Mouse (Mus musculus) heart, embryonic 13.5 days (tissue): ENCODE measurements around the gene Tldc1. TPM values are rescaled to one million over a fixed set of nuclear protein-coding genes. Genes with fewer than 3 reads are reported as not detected.
A peak's percentile ranks its signal among the peaks of the same experiment; 100 is the strongest.

Experiments
- ATAC-seq: fragments of 200-750 bp; cut with Nextera tagmentation; 2 replicates; pipeline ENCODE4 v1.8.0; 2017; ENCODE audit warnings: moderate TSS enrichment; ENCODE audit not compliant: insufficient number of reproducible peaks, low FRiP score, low TSS enrichment; ENCODE audit errors: extremely low read depth
- H3K27ac ChIP-seq: fragments of 300-500 bp; sonication (generic); replicated peaks from 2 replicates; pipeline ENCODE4 v1.5.1; 2015; ENCODE audit warnings: moderate library complexity, mild to moderate bottlenecking, inconsistent platforms
- H3K27me3 ChIP-seq: fragments of 300-500 bp; sonication (generic); replicated peaks from 2 replicates; pipeline ENCODE4 v1.6.1; 2015; ENCODE audit warnings: mild to moderate bottlenecking, inconsistent platforms
- H3K36me3 ChIP-seq: fragments of 300-500 bp; sonication (generic); 2 replicates; pipeline ENCODE4 v1.6.1; 2015; ENCODE audit warnings: mild to moderate bottlenecking, inconsistent platforms
- H3K4me1 ChIP-seq: fragments of 300-500 bp; sonication (generic); 2 replicates; pipeline ENCODE4 v1.6.1; 2015; ENCODE audit warnings: inconsistent platforms
- H3K4me2 ChIP-seq: fragments of 300-500 bp; sonication (generic); 2 replicates; pipeline ENCODE4 v1.6.1; 2015; ENCODE audit warnings: inconsistent platforms, mild to moderate bottlenecking, moderate library complexity
- H3K4me3 ChIP-seq: fragments of 300-500 bp; sonication (generic); 2 replicates; pipeline ENCODE4 v1.5.1; 2015; ENCODE audit warnings: moderate library complexity, mild to moderate bottlenecking, inconsistent platforms
- H3K9ac ChIP-seq: fragments of 300-500 bp; sonication (generic); 2 replicates; pipeline ENCODE4 v1.6.1; 2015; ENCODE audit warnings: inconsistent platforms, mild to moderate bottlenecking, moderate library complexity
- H3K9me3 ChIP-seq: fragments of 300-500 bp; sonication (generic); 2 replicates; pipeline ENCODE4 v1.6.1; 2016; ENCODE audit warnings: inconsistent platforms
- WGBS: fragments of 180-500 bp; shearing (Covaris S2); methylation state at CpG from one replicate; pipeline ENCODE4 v1.1.7; 2015; ENCODE audit warnings: mixed read lengths; 5-methylcytosine and 5-hydroxymethylcytosine counted together
- polyA plus RNA-seq: library from polyadenylated mRNA; unstranded; fragments of >200 nt; fragmentation: Nextera tagmentation; extraction: Ambion mirVana; gene quantifications from 2 replicates; pipeline ENCODE4 v1.2.1, GENCODE M21; 2015

Tldc1 gene
- polyA plus RNA-seq: 14.3 and 14.6 TPM in 2 replicates

DNA sequence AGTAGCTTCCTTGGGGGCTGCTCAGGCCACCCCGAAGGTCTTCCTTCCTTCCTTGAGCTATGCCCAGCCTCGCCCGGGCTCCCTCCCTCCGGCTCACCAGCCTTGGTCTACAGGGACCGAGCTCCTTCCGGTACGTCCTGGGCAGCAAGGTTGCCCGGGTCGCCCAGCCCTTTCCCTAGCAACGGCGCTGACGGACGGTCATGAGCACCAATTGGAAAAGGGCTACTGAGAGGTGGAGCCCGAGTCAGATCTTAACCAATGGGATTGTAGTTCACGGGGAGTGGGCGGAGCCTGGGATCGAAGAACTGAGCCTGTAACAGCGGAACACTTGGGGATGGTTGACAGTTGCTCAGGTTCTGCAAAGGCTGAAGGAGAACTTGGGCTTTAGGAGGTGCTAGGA is at the start of gene Tldc1:
Gene Tldc1, minus strand, starts transcription at position 154 of the 400 bp plus-strand sequence.
- Histone ChIP-seq H3K9me3 (no peaks in the 10 kb centered on the region), H3K4me2 (peak within 1 kb of the TSS; percentile 96), H3K27me3 (peaks cover 7% of the 10 kb centered on the region), H3K36me3 (no peaks in the 10 kb centered on the region; the same call in 1 of the 2 replicates), H3K4me1 (peaks cover 21% of the 10 kb centered on the region), H3K4me3 (peak within 1 kb of the TSS; percentile 68), H3K9ac (peak within 1 kb of the TSS; percentile 89), H3K27ac (peak within 1 kb of the TSS; percentile 84)
- under 1% methylated on average over 18 of the region's 18 CpGs for WGBS
- ATAC-seq: peak; percentile 94

DNA sequence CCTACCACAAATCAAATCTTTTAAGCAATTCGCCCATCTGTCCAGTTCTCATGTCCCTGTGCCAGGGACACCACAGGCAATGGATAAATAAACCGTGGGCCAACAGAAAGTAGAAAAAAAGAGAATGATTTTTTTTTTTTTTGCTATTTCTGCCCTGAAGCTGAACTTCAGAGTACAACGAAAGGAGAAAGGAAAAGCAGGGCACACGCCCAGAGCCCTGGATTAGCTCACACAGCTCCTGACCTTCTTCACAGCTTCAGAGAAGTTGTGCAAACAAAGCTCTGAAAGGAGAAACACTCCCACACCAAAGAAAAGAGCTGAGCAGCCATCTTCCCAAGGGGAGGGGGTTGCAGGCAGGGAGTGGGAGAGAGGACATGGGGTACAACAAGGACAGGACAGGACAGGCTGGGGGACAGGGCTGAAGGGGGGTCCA is 49.5 kb upstream of the Tldc1 start:
- H3K4me2 ChIP-seq: no peak overlapping the region
- no peaks in the 10 kb centered on the region for H3K9me3 ChIP-seq
- no peaks in the 10 kb centered on the region for H3K27me3 ChIP-seq
- H3K27ac ChIP-seq: peak overlapping the region; percentile 71
- no peak for ATAC-seq
- 45% methylated on average over 4 of the region's 4 CpGs for WGBS
- peaks cover 78% of the 10 kb centered on the region for H3K4me1 ChIP-seq
- no peak overlapping the region for H3K4me3 ChIP-seq
- H3K36me3 ChIP-seq: no peaks in the 10 kb centered on the region
- 0 out of 2 replicates have a peak overlapping the region, but pooled peaks have one; percentile 42 for H3K9ac ChIP-seq

DNA sequence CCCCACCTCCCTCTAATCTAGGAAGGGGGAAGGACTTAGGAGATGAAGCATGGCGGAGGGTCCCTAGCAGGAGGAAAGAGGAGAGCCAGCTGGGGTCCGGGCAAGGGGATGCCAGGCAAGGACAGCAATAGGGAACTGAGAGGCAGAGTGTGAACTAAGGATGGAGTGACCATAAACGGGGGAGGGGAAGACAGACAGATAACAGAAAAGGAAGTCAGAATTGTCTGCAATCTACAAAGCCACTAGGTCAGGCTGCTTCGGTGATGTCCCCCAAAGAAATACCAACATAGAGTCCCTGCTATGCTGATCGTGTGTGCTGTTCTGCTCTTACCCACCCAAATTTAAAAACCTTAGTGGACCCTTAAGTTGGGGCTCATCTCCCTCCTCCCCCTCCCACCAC is 48.8 kb upstream of the Tldc1 start:
- Histone ChIP-seq H3K27me3 (no peaks in the 10 kb centered on the region), H3K36me3 (peaks cover 7% of the 10 kb centered on the region), H3K9ac (peak overlapping the region; percentile 33), H3K9me3 (no peaks in the 10 kb centered on the region), H3K4me2 (no peak overlapping the region), H3K27ac (peak overlapping the region; percentile 71), H3K4me1 (peaks cover 71% of the 10 kb centered on the region), H3K4me3 (no peak overlapping the region)
- ATAC-seq: no peak
- WGBS: 50% methylated on average over 5 of the region's 5 CpGs

DNA sequence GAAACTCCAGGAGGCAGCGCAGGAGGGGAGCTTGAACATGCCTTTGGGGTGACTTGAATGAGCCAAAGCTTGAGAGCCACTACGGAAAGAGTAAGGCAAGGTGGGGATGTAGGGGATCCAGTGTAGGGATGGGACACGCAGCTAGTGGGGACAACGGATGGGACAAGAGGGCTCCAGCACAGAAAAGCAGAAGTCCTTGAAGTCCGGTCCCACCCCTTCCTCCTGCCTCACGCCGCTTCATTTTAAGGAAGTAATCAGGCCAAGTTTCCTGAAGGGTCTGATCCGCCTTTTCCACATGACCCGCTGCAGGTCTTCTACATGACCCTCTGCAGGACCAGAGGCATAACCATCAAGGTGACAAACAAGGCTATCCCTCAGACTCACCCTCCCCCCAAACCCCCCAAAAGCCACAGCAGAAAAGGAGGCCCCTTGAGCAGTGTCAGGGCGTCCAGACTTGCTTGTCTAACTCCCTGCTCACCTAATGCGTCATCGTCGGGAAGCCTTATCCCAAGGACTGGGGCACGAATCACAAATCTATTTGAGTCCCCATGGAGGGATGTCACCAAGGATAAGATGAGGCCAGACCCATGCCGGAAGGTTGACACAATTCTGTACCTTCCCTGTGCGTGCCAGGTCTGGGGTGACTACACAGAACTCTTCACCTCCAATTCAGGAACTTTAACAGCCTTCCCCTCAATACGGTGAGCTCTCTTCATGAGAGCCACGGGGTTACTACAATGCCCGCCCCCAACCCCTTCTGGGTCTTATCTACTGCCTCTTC is 47.9 kb upstream of the Tldc1 start:
- Histone ChIP-seq H3K9ac (peak overlapping the region; percentile 33), H3K27ac (peak overlapping the region; percentile 48), H3K4me1 (peaks cover 62% of the 10 kb centered on the region), H3K9me3 (no peaks in the 10 kb centered on the region), H3K4me2 (no peak overlapping the region), H3K4me3 (no peak overlapping the region), H3K36me3 (peaks cover 16% of the 10 kb centered on the region), H3K27me3 (no peaks in the 10 kb centered on the region)
- WGBS: 55% methylated on average over 19 of the region's 19 CpGs
- no peak for ATAC-seq

DNA sequence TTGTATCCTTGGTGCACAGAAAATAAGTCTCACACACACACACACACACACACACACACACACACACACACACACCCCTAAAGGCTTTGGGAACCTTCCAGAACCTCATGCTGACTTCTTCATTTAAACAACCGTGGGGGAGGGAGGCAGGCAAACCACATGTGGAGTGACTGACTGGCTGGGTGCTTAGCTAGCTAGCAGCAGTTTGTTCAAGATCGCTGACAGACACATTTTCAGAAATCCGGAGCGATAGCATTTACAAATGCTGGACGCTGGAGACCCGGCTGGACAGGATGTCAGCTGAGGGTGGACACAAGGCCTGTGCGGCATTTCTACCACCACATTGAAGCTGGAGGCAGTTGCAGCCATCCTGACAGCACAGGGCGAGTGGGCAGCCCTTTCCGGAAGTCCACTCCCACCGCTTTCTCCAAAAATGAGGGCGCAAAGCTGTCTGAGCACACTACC is 46.6 kb upstream of the Tldc1 start:
- Histone ChIP-seq H3K27ac (peak overlapping the region; percentile 46), H3K4me3 (no peak overlapping the region), H3K4me2 (no peak overlapping the region), H3K27me3 (no peaks in the 10 kb centered on the region), H3K36me3 (peaks cover 23% of the 10 kb centered on the region), H3K4me1 (peaks cover 50% of the 10 kb centered on the region), H3K9me3 (no peaks in the 10 kb centered on the region), H3K9ac (no peak overlapping the region)
- WGBS: 60% methylated on average over 11 of the region's 11 CpGs
- no peak for ATAC-seq

DNA sequence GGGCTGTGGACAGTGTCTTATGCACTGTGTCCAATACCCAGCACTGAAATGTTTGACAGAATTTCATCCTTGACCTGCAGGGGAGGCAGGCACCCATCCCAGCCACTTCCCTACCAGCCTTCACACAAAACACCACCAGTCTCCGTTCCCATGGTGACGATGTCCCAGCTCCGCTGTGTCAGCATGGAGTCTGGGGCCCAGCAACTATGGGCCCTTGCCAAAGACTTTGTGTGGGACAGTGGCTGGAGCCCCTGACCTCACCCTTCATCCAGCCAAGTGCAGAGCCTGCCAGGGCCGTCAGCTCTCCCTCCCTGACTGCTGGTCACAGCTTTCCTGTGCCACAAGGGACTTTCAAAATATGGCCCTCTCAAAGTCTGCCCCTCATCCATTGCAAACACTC is 45.9 kb upstream of the Tldc1 start:
- 65% methylated on average over 4 of the region's 4 CpGs for WGBS
- H3K9ac ChIP-seq: no peak overlapping the region

DNA sequence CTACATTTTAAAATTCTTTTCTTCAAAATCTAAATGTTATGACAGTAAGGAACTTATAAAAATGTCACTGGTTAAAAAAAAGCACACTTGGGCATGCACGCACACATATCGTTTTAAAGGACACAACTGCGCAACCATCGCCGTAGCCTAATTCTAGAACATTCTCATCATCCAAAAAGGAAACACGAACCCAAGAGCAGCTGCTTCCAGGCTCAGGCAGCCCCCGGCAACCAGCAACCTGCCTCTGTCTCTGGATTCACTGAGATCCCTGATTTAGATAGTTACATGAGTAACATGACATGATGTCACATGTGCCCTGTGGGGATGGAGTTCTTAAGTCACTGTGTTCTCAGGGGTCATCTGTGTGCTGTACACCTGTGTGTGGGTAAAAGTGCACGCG is 45.1 kb upstream of the Tldc1 start:
- WGBS: 88% methylated on average over 9 of the region's 9 CpGs
- H3K36me3 ChIP-seq: peaks cover 23% of the 10 kb centered on the region
- ATAC-seq: no peak

More for the DNA sequence above, 45.9 kb upstream of the Tldc1 start:
- no peaks in the 10 kb centered on the region for H3K9me3 ChIP-seq
- H3K4me1 ChIP-seq: peaks cover 46% of the 10 kb centered on the region
- H3K27ac ChIP-seq: no peak overlapping the region
- no peak overlapping the region for H3K4me3 ChIP-seq
- H3K36me3 ChIP-seq: peaks cover 23% of the 10 kb centered on the region
- ATAC-seq: no peak
- H3K27me3 ChIP-seq: no peaks in the 10 kb centered on the region
- H3K4me2 ChIP-seq: no peak overlapping the region

DNA sequence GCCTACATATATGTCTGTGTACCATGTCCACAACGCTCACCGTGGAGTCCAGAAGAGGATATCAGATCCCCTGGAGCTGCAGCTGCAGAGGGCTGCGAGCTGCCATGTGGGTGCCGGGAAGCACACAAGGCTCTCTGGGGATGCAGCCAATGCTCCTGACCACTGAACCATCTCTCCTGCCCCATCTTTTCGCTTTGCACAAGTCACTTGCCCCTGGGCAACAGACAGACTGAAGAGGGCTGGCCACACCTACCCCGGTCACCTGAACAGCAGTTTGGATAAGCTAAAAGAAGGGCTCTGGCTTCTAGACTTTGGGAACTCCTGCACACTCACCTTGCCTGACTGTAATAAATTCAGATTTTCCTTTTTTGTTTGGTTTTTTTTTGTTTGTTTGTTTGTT is 43.5 kb upstream of the Tldc1 start:
- Histone ChIP-seq H3K4me1 (peaks cover 26% of the 10 kb centered on the region), H3K27me3 (no peaks in the 10 kb centered on the region), H3K4me3 (no peak overlapping the region), H3K36me3 (peaks cover 23% of the 10 kb centered on the region), H3K9ac (no peak overlapping the region), H3K4me2 (no peak overlapping the region), H3K9me3 (no peaks in the 10 kb centered on the region), H3K27ac (no peak overlapping the region)
- WGBS: 83% methylated on average over 6 of the region's 6 CpGs
- ATAC-seq: no peak

More for the DNA sequence above, 45.1 kb upstream of the Tldc1 start:
- H3K4me1 ChIP-seq: peaks cover 38% of the 10 kb centered on the region
- no peak overlapping the region for H3K27ac ChIP-seq
- H3K9ac ChIP-seq: no peak overlapping the region
- H3K4me3 ChIP-seq: no peak overlapping the region
- no peaks in the 10 kb centered on the region for H3K27me3 ChIP-seq
- H3K4me2 ChIP-seq: no peak overlapping the region
- no peaks in the 10 kb centered on the region for H3K9me3 ChIP-seq

DNA sequence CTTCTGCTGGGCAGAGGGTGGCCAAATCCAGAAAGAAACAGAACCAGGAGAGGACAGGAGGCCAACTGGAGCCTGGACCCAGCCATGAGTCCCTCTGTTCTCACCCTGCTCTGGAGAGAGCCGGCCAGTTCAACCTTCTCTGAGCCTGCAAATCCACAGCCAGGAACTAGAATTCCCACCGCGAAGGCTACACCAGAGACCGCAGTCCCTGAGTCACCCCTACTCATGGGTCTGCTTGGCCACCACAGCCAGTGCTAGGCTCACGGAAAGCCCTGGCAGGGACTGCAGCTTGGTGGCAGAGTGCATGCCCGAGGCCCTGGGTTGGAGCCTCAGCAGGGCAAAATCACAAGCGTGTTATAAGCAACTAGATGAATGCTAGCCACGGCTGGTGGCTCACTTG is 41.8 kb upstream of the Tldc1 start:
- no peak overlapping the region for H3K27ac ChIP-seq
- peaks cover 30% of the 10 kb centered on the region for H3K36me3 ChIP-seq
- H3K9ac ChIP-seq: no peak overlapping the region
- H3K27me3 ChIP-seq: no peaks in the 10 kb centered on the region
- no peaks in the 10 kb centered on the region for H3K9me3 ChIP-seq
- 84% methylated on average over 8 of the region's 8 CpGs for WGBS
- no peak overlapping the region for H3K4me3 ChIP-seq
- H3K4me1 ChIP-seq: peaks cover 10% of the 10 kb centered on the region
- H3K4me2 ChIP-seq: no peak overlapping the region
- ATAC-seq: no peak

DNA sequence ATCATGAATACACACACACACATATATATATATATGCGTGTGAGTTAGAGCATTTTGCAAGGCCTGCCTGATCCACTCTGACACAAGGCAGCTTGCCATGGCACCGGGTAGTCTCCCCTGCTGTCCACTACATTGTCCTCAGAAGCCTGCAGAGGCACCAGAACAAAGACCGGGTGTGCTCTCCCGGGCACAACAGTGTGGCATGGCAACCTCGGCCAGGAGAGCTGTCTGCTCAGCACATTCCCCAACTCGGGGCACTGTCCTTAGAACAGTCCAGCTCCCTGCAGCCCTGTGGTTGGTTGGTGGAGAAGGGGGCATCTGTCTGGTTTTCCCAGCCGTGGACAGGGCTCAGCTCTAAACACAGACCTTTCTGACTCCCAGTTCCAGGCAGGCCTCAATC is 41.1 kb upstream of the Tldc1 start:
- H3K4me3 ChIP-seq: no peak overlapping the region
- H3K4me2 ChIP-seq: no peak overlapping the region
- H3K9ac ChIP-seq: no peak overlapping the region
- ATAC-seq: no peak
- WGBS: 76% methylated on average over 7 of the region's 7 CpGs
- H3K9me3 ChIP-seq: no peaks in the 10 kb centered on the region
- H3K4me1 ChIP-seq: peaks cover 11% of the 10 kb centered on the region
- H3K36me3 ChIP-seq: peaks cover 32% of the 10 kb centered on the region
- H3K27ac ChIP-seq: no peak overlapping the region
- no peaks in the 10 kb centered on the region for H3K27me3 ChIP-seq

DNA sequence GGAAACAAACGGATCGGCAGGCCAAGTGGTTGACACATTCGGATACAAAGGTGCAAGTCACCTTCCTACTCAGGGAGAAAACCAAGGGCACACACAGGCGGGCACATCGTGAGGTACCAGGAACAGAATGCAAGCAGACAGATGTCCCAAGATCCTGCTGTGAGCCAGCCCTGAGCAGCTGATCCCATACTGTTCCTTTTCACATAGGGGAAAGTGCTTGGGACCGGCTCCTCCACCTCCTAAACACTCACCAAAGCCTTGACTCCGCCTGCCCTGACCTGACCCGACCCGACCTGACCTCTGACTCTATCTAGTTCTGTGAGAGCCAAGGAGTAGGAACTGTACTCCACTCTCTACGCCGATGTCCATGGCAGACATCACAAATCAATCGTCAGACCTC is 39.2 kb upstream of the Tldc1 start:
- Histone ChIP-seq H3K36me3 (peaks cover 30% of the 10 kb centered on the region), H3K4me2 (no peak overlapping the region), H3K4me3 (no peak overlapping the region), H3K9me3 (no peaks in the 10 kb centered on the region), H3K27me3 (no peaks in the 10 kb centered on the region), H3K9ac (no peak overlapping the region), H3K4me1 (peaks cover 26% of the 10 kb centered on the region), H3K27ac (no peak overlapping the region)
- 52% methylated on average over 12 of the region's 12 CpGs for WGBS
- ATAC-seq: no peak

DNA sequence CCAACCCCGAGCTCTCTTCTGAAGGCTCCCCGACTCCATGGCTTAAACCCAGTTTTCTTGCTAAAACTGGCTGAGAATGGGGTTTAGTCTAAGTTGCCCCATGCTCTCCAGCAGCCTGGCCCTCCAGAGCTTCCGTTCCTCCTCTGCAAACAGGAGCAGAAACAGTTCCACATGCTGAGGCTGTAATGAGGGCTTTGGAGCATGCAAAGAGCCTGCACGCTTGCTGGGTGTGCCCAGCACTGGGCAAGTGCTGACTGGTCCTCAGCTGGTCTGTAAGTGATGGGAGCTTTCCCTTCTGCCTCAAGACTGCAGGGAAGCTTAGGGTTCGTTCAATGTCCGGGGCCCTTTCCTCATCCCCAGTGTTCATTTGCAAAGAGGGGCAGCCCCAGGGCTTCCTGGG is 38.0 kb upstream of the Tldc1 start:
- ATAC-seq: no peak
- H3K27me3 ChIP-seq: no peaks in the 10 kb centered on the region
- H3K27ac ChIP-seq: no peak overlapping the region
- H3K9ac ChIP-seq: no peak overlapping the region
- 76% methylated on average over 6 of the region's 6 CpGs for WGBS
- H3K4me1 ChIP-seq: peaks cover 33% of the 10 kb centered on the region
- peaks cover 17% of the 10 kb centered on the region for H3K36me3 ChIP-seq
- no peak overlapping the region for H3K4me2 ChIP-seq
- no peaks in the 10 kb centered on the region for H3K9me3 ChIP-seq
- no peak overlapping the region for H3K4me3 ChIP-seq
